Mouse (Mus musculus): ENCODE results near the gene Ccdc84. TPM values are rescaled to one million over a fixed set of nuclear protein-coding genes. Genes with fewer than 3 reads are reported as not detected.
A peak's percentile ranks its signal among the peaks of the same experiment; 100 is the strongest.

The Ccdc84 gene
- total RNA-seq (2012; rRNA removed): 13.2 and 18.7 TPM in 2 replicates
- 10 to 100 TPM in 1 of 2 experiments, not detected in 1; 18.0 TPM for polyA plus RNA-seq (2012; ENCODE audit: insufficient read depth in 1 of 2, insufficient read length in 2 of 2, low read depth in 1 of 2, low replicate concordance in 2 of 2, missing spikeins in 1 of 2)

DNA sequence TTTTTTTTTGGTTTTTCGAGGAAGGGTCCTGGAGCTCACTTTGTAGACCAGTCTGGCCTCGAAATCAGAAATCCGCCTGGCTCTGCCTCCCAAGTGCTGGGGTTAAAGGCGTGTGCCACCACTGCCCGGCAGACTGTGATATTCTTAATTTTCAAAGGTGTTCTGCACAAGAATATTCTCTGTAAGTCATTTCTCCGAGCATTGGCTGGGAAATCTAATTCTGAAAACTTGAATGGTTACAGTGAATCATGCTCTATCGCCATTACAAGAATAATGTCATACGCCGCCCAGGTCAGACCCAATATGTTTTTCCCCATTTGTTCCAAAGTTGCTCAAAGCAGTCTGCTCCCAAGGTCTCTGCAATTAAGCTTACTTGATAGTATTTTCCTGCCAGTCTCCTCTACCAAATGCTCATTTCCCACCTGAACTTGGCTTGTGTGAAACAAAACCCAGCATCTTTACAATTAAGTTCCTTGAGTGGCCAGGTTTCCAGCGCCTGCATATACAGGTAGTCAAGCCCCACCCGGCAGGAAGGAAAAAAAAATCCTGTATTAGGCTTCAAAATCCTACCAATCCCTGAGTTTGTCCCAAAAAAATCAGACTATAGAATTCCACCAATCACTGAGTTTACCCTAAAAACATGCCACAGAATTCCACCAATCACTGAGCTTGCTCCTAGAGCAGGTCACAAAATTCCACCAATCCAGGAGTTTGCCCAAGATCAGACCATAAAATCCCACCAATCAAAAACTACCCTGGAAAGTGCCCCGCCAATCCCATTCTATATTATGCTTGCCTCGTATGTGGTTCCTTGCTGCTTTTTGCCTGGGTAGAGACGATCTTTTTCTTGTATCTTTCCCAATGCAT, at the start of gene Ccdc84:
Gene Ccdc84 (minus strand): TSS at position 51 of the 867 bp plus-strand sequence.
- no peaks in the 10 kb centered on the region for H3K27me3 ChIP-seq (ENCODE audit: control insufficient read depth in 1 of 2, insufficient read depth in 2 of 2, low read length in 2 of 2)
- TF ChIP-seq JUND (IDR thresholded peaks at IDR 0.05; ENCODE audit: low read depth, low read length) (no peak), KAT2A (conservative IDR thresholded peaks at IDR 0.05; ENCODE audit: low read depth, low read length) (no peak), ZNF384 (IDR thresholded peaks at IDR 0.05; ENCODE audit: low read depth, low read length) (peak; percentile 9; the same call in 1 of the 2 replicates)
- DNase-seq (ENCODE audit: low read depth, low spot score): peak; percentile 62
- H3K4me3 ChIP-seq (ENCODE audit: control insufficient read depth in 1 of 2, insufficient read depth in 1 of 2, low read depth in 2 of 2, low read length in 2 of 2): peak within 1 kb of the TSS; percentile 80 to 95
- H3K36me3 ChIP-seq (ENCODE audit: control insufficient read depth in 1 of 2, insufficient read depth in 2 of 2, low read length in 2 of 2): peaks cover 0 to 21% of the 10 kb centered on the region in 2 experiments; a peak in 2 of 4 replicates
- H3K9ac ChIP-seq (ENCODE audit: control insufficient read depth, low read depth, low read length, poor library complexity, severe bottlenecking): peak within 1 kb of the TSS; percentile 78
- no peaks in the 10 kb centered on the region for H3K9me3 ChIP-seq (replicated peaks; ENCODE audit: insufficient read depth, low read length)
- H3K27ac ChIP-seq (ENCODE audit: control insufficient read depth, low read depth, low read length): peak within 1 kb of the TSS; percentile 83
- H3K4me1 ChIP-seq (ENCODE audit: control insufficient read depth in 1 of 2, insufficient read depth in 2 of 2, low read length in 2 of 2): peaks cover 3 to 12% of the 10 kb centered on the region in 2 experiments; a peak in 3 of 4 replicates
- peaks cover 10% of the 10 kb centered on the region for H3K79me2 ChIP-seq (ENCODE audit: control insufficient read depth, insufficient read depth, low read length, poor library complexity)

DNA sequence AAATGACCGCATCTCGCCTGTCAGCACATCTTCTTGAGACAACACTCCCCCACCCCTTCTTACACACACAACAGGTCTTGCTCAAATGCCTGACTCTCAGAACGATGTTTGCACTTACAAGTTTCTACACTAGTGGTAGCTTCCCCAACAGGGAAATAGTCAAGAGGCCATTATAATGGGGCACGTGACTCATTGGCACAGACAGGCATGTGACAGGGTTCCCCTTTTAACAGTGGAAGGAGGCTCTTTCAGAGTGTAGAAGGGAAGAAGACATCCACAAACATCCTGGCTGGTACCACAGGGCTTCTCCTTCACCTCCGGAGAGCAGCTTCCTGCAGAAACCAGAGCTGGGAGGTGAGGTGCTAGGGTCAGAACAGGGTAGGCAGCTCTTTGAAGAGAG, 43.6 kb upstream of the Ccdc84 start:
- H3K9me3 ChIP-seq (replicated peaks; ENCODE audit: insufficient read depth, low read length): no peaks in the 10 kb centered on the region
- no peaks in the 10 kb centered on the region for H3K36me3 ChIP-seq (ENCODE audit: control insufficient read depth in 1 of 2, insufficient read depth in 2 of 2, low read length in 2 of 2)
- no peak overlapping the region for H3K4me3 ChIP-seq (ENCODE audit: control insufficient read depth in 1 of 2, insufficient read depth in 1 of 2, low read depth in 2 of 2, low read length in 2 of 2)
- TF ChIP-seq EP300 (IDR thresholded peaks at IDR 0.05; ENCODE audit: low read depth in 1 of 2, low read length in 2 of 2) (no peak), MAFK (IDR thresholded peaks at IDR 0.05; ENCODE audit: borderline replicate concordance, low read depth, low read length) (no peak), USF2 (IDR thresholded peaks at IDR 0.05; ENCODE audit: borderline replicate concordance in 1 of 2, insufficient read depth in 1 of 2, low read depth in 1 of 2, low read length in 2 of 2) (peak in 1 of 2 experiments; percentile 46; a peak in 1 of 4 replicates), USF1 (IDR thresholded peaks at IDR 0.05; ENCODE audit: low read depth, low read length) (peak; percentile 86), ZC3H11A (IDR thresholded peaks at IDR 0.05; ENCODE audit: low read depth, low read length) (no peak), NRF1 (IDR thresholded peaks at IDR 0.05; ENCODE audit: insufficient read depth, low read depth, low read length, poor library complexity, severe bottlenecking) (no peak), TCF12 (IDR thresholded peaks at IDR 0.05; ENCODE audit: low read depth, low read length) (no peak), ETS1 (IDR thresholded peaks at IDR 0.05; ENCODE audit: low read depth, low read length) (no peak), UBTF (IDR thresholded peaks at IDR 0.05; ENCODE audit: borderline replicate concordance, insufficient read depth, low read depth, low read length) (no peak), BHLHE40 (IDR thresholded peaks at IDR 0.05; ENCODE audit: borderline replicate concordance, low read depth, low read length) (peak; percentile 68), POLR2AphosphoS2 (IDR thresholded peaks at IDR 0.05; ENCODE audit: low read length) (no peak), KAT2A (conservative IDR thresholded peaks at IDR 0.05; ENCODE audit: low read depth, low read length) (no peak), TBP (IDR thresholded peaks at IDR 0.05; ENCODE audit: low read depth, low read length) (no peak), RCOR1 (IDR thresholded peaks at IDR 0.05; ENCODE audit: low read depth, low read length) (no peak), POLR2A (IDR thresholded peaks at IDR 0.05; ENCODE audit: control insufficient read depth in 1 of 2, insufficient read depth in 1 of 2, low read depth in 1 of 2, low read length in 2 of 2, poor library complexity in 1 of 2) (no peak), ELF1 (IDR thresholded peaks at IDR 0.05; ENCODE audit: low read depth, low read length) (no peak), CHD1 (IDR thresholded peaks at IDR 0.05; ENCODE audit: low read depth, low read length) (no peak), MYC (IDR thresholded peaks at IDR 0.05; ENCODE audit: low read depth, low read length) (no peak)
- DNase-seq (ENCODE audit: low read depth, low spot score): no peak
- H3K4me1 ChIP-seq (ENCODE audit: control insufficient read depth in 1 of 2, insufficient read depth in 2 of 2, low read length in 2 of 2): no peaks in the 10 kb centered on the region
- H3K79me2 ChIP-seq (ENCODE audit: control insufficient read depth, insufficient read depth, low read length, poor library complexity): no peaks in the 10 kb centered on the region
- peaks cover 18 to 24% of the 10 kb centered on the region in 2 experiments for H3K27me3 ChIP-seq (ENCODE audit: control insufficient read depth in 1 of 2, insufficient read depth in 2 of 2, low read length in 2 of 2)
- H3K27ac ChIP-seq (ENCODE audit: control insufficient read depth, low read depth, low read length): no peak overlapping the region
- H3K9ac ChIP-seq (ENCODE audit: control insufficient read depth, low read depth, low read length, poor library complexity, severe bottlenecking): no peak overlapping the region
